Mouse (Mus musculus) kidney, adult 2 months (tissue): Measurements from ENCODE around the gene Pik3r5.

ENCODE experiments used
- CTCF ChIP-seq: fragments of 200-500 bp; conservative IDR thresholded peaks from 2 replicates; pipeline ENCODE4 v1.5.1; 2011; ENCODE audit warnings: low read depth, mild to moderate bottlenecking, control low read depth, low read length, moderate library complexity, mixed read lengths; ENCODE audit not compliant: insufficient read depth, insufficient read length
- POLR2A ChIP-seq: fragments of 200-500 bp; IDR thresholded peaks from one replicate; pipeline ENCODE4 v1.6.1; 2011; ENCODE audit warnings: low read depth, low read length, control low read depth

DNA sequence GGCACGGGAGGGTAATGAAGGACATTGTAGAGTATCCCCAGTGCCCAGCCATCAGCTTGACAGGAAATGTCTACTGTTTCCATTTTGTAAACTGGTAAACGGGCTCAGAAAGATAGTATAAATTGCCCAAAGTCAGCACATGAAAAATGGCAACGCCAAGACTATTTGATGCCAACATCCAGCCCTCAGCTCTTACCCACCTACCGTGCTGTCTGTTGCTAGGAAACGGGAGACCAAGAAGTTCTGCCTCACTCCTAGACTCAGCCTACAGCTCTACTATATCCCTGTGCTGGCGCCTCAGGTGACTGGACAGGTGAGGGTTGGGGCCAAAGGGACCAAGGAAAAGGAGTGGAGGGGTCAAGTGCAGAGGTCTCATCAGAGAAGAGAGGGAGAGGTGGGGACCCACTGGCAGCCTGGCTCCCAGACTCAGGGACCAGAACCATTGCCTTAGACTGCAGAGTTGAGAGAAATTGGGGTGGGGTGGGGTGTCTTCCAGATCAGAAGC is 102.1 kb downstream of the Pik3r5 start:
- TF ChIP-seq POLR2A (no peak), CTCF (no peak)
